Mouse (Mus musculus): ENCODE results near the gene Atxn3.
A peak's percentile ranks its signal among the peaks of the same experiment; 100 is the strongest.
"Not testable (repeated sequence)": the region's sequence is repeated elsewhere in the genome, so short reads cannot be mapped to it uniquely, and the experiment has no call there.

Atxn3 gene

DNA sequence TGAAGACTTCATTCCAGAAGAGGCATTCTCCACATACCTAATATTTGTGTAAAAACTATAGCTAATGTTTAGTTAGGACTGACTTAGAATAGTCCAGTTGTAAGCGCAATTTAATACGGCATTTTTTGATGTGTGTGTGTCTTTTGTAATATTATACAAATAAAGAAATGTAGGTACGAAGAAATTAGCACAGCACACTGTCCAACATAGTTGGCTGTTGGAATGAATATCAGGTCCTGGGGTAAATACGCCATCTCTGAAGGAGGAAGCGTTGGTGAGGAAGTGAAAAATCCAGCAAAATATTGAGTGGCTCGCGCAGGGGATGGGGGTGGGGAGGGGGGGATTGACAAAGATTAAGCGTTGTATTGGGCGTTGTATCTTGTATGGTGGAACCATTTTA lies 510 bp upstream of the Atxn3 start:
- DNase-seq (ENCODE audit: low spot score in 2 of 2), result no peak

GRCm38 (mm10) chr12:101957079-101957941 lies 736 bp downstream of the Atxn3 start:
- DNase-seq (ENCODE audit: low spot score in 2 of 2), result no peak

GRCm38 (mm10) chr12:101955821-101956220 lies 2.2 kb downstream of the Atxn3 start:
- not testable (repeated sequence) for DNase-seq (ENCODE audit: low spot score in 2 of 2)

DNA sequence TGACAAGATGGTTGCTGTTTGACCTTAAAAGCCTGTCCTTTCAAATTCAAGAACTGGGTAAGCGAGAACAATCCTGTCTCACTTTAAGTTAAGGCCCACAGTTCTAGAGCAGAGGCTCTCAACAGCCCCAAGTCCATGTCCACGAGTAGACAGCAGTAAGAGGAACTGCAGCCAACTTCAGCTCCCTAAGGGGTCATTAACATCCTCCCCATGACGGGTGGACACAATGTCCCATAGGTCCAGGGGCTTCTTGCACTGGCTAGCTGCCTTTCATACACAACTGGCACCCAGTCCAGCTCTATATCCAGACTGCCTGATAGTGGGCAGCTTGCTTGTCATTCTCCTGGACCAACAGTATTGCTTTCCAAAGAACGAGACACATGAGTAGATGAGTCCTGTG lies 9.2 kb downstream of the Atxn3 start:
- no peak for DNase-seq (ENCODE audit: low spot score in 2 of 2)

DNA sequence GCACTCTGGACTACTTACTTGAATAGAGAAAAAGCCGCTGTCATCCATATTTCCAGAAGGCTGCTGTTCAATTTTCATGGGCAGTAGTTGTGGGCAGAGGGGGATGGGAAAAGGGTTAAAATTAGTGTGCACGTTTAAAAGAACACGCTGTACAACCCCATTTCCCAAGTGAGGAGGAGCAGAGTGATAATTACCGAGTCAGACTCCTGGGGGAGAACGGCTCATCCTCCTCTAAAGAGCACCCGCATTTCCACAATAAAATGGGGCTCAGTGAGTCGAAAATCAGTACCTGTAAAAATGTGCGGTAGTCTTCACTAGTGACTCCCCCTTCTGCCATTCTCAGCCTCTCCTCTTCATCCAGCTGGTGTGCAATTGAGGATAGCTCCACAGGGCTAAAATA lies 10.1 kb downstream of the Atxn3 start:
- no peak for DNase-seq (ENCODE audit: low spot score in 2 of 2)

GRCm38 (mm10) chr12:101937572-101937971 lies 20.5 kb downstream of the Atxn3 start:
- DNase-seq (ENCODE audit: low spot score in 2 of 2), result no peak

GRCm38 (mm10) chr12:101935223-101935622 lies 22.8 kb downstream of the Atxn3 start:
- no peak for DNase-seq (ENCODE audit: low spot score in 2 of 2)

GRCm38 (mm10) chr12:101928423-101928822 lies 29.6 kb downstream of the Atxn3 start:
- no peak for DNase-seq (ENCODE audit: low spot score in 2 of 2)

GRCm38 (mm10) chr12:101922313-101922712 lies 35.7 kb downstream of the Atxn3 start:
- DNase-seq (ENCODE audit: low spot score in 2 of 2), result no peak

GRCm38 (mm10) chr12:101919847-101920246 lies 38.2 kb downstream of the Atxn3 start:
- DNase-seq (ENCODE audit: low spot score in 2 of 2), result no peak

- DNase-seq (ENCODE audit: low spot score in 2 of 2), result no peak
Measured at GRCm38 (mm10) chr12:101917165-101917564, 40.9 kb downstream of the Atxn3 start.

DNA sequence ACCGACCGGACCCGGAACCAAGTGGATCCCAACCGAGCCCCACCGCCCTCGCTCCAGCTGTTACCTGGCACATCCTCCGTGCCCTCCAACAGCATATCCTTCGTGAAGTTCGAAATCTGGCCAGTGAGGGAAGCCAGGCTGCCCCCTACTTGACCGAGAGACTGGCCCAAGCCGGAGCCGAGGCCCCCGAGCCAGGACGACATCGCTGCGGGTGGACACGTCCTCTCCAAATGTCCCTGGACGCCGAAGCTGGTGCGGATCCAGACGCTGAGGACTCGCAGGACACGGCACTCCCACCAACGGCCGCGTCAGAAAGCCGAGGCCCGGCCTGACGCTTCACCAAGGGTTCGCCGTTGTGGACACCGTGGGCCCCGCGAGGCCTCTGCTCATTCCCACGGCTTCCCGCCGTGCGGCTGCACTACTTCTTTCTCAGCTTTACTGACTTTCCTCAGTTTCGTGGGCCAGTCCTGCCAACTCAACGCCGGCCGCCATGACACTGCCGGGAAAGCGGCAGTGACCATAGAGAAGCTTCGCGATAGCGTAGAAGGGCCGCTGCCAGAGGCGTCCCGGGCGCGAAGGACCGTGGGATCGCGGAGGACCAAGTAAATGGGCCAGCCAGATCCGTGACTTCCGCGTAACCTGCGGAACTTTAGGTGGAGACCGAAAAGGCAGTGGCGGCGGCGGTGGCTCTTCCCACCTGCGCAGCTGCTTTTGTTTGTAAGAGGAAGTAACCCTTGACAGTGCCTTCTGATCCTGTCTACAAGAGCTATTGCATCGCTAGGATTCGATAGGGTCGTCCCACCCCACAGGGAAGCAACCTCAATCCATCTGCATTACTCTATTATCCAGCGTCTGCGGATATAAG lies 45.2 kb downstream of the Atxn3 start, which contains the start of gene Trip11:
TSS of gene Trip11 (minus strand) at position 642 of the 865 bp plus-strand sequence.
- peak; percentile 76 to 86 for DNase-seq (ENCODE audit: low spot score in 2 of 2)

DNA sequence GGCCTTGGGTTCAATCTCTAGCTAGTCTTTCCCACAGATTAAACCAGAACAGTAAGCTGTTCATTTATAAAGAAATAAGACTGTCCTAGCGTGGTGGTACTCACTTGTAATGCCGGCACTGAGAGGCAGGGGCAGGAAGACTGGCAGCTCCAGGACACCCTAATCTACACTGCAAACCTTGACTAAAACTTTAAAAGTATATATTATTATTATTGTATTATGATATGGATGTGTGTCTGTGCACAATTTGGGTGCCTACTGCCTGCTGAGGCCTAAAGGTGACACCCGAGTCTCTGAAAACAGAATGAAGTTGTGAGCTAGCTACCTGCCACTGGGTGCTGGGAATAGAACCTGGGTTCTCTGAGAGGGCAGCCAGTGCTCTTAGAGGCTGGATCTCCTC lies 46.7 kb downstream of the Atxn3 start:
- DNase-seq (ENCODE audit: low spot score in 2 of 2), result no peak

DNA sequence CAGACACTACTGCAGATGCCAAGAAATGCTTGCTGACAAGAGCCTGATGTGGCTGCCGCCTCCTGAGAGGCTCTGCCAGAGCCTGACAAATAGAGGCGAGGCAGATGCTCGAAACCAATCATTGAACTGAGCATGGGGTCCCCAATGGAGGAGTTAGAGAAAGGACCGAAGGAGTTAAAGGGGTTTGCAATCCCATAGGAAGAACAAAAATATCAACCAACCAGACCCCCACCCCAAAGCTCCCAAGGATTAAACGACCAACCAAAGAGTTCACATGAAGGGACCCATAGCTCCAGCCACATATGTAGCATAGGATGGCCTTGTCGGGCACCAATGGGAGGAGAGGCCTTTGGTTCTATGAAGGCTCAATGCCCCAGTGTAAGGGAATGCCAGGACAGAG lies 47.7 kb downstream of the Atxn3 start:
- DNase-seq (ENCODE audit: low spot score in 2 of 2), result no peak

DNA sequence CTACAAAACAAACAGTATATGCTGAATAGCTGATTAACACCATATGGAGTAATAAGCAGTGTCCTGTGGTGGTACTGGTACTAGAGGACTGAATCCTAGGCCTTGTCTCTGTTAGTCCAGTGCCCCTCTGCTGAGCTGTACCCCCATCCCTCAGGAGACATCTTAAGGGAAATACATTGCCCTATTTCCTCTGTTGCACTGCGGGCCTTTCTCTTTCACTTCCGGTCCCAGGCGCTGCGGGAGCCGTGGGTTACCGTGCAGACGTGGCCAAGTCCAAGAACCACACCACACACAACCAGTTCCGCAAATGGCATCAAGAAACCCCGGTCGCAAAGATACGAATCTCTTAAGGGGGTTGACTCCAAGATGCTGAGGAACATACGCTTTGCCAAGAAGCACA lies 52.2 kb downstream of the Atxn3 start:
- no peak for DNase-seq (ENCODE audit: low spot score in 2 of 2)

- no peak for DNase-seq (ENCODE audit: low spot score in 2 of 2)
Measured at GRCm38 (mm10) chr12:101904906-101905305, 53.1 kb downstream of the Atxn3 start.

DNA sequence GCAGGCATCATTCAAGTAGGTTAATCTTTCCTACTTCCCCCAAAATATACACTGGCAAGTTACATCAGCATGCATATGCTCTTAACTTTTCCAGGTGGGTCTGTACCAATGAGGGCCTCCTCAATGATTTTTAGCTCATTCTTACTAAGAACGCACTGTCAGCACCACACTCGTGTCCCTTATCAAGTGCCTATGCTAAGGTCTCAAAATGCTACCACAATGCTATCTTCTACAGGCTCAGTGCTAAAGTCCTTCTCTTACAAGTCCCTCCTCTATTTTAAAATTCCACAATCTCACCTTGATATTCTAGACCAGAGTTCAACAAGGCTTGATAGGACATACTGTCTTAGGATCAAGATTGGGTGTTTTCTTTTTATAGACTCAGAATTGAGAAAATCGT lies 53.9 kb downstream of the Atxn3 start:
- no peak for DNase-seq (ENCODE audit: low spot score in 2 of 2)

GRCm38 (mm10) chr12:101899671-101900245 lies 58.3 kb downstream of the Atxn3 start:
- no peak for DNase-seq (ENCODE audit: low spot score in 2 of 2)

- no peak for DNase-seq (ENCODE audit: low spot score in 2 of 2)
Measured at GRCm38 (mm10) chr12:101898966-101899365, 59.1 kb downstream of the Atxn3 start.

DNA sequence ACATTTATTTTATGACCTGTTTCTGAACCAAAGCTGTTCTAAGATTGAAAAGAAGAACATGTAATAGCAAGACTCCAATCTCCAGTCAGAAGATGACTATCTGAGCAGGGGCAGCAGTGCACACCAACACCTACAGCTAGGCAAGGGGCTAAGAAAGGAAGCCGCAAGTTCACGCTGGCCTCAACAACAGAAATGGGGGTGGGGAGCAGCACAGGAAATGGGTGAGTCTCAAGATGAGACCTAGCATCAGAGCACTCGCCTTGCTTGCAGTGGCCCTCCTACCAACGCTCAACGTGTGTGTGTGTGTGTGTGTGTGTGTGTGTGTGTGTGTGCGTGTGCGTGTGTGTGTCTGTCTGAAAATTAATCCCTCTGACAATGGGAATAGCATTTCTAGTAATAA lies 60.9 kb downstream of the Atxn3 start:
- no peak for DNase-seq (ENCODE audit: low spot score in 2 of 2)

DNA sequence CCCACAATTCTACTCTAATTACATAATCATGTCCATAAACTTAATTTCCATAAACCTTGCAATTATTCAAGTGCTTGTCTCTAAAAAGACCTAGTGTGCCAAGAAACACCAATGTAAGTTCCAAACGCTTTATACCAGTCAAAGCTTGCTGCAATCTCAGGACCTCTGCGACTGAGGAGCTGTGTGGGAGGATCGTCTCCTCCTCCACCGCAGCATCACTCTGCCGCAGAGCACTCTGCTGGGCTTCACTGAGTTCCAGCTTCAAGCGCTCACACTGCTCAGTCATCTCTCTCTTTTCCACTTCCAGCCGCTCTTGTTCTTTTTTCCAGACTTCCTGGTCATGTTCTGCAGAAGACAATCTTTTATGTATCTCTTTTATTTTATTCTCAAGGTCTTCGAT lies 64.8 kb downstream of the Atxn3 start:
- no peak for DNase-seq (ENCODE audit: low spot score in 2 of 2)

- no peak for DNase-seq (ENCODE audit: low spot score in 2 of 2)
Measured at GRCm38 (mm10) chr12:101892832-101893231, 65.2 kb downstream of the Atxn3 start.

All from frontal cortex, postnatal 14 days (tissue).